Mouse (Mus musculus): ENCODE measurements at regions not wholly inside any gene's neighbourhood (a gene's known extent, or its start where the extent isn't known, plus 50 kb on each side); places are given as distances from the start of the nearest gene placed in this dataset.

DNA sequence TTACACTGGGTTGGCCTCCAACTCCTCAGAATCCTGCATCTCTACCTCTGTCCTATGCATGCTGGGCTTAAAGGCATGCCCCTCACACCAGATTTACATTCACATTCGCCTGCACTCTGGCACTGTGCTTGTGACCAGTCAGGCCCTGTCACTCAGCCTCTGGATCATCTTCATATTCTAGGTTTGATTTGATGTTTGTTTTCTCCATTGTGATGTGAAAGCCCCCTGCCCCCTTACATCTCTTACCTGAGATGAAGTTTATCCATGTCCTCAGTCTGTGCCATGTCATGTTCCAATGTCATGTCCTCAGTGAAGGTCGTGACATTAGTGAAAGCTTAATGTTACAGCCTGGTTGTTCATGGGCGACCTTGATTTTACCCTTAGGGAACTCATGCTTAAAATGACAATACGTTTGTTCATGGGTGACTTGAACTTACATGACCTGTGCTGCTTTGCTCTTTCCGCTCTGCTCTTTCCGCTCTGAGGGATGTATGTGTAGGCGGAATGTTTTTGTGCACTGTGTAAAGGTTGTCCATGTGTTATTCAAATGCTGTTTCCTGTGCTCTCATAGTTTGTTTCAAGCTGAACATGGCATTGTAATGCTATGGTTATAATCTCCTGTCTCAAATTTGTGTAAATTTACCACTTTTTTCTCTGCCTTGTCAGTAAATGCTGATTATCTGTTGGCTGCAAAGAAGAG lies 257.3 kb upstream of the Gm5148 start:
- no peak overlapping the region for H3K4me3 ChIP-seq (ENCODE audit: insufficient read depth, low read depth, low read length)
- H3K4me1 ChIP-seq (ENCODE audit: control insufficient read depth, insufficient read depth, low read length) = peaks cover 3% of the 10 kb centered on the region
- H3K27ac ChIP-seq (ENCODE audit: insufficient read depth, low read depth, low read length) = no peak overlapping the region
- WGBS = 82% methylated on average over 7 of the region's 7 CpGs
- no peak for TF ChIP-seq CTCF (IDR thresholded peaks at IDR 0.05; ENCODE audit: insufficient read depth, low read depth, low read length)
- no peak for TF ChIP-seq POLR2A (IDR thresholded peaks at IDR 0.05; ENCODE audit: insufficient read depth, low read depth, low read length)

GRCm38 (mm10) chr3:37979871-37980270 lies 255.6 kb upstream of the Gm5148 start:
- no peak for TF ChIP-seq CTCF (IDR thresholded peaks at IDR 0.05; ENCODE audit: insufficient read depth, low read depth, low read length)
- no peak for TF ChIP-seq POLR2A (IDR thresholded peaks at IDR 0.05; ENCODE audit: insufficient read depth, low read depth, low read length)
- Histone ChIP-seq H3K27ac (ENCODE audit: insufficient read depth, low read depth, low read length) (no peak overlapping the region), H3K4me1 (ENCODE audit: control insufficient read depth, insufficient read depth, low read length) (peaks cover 5% of the 10 kb centered on the region), H3K4me3 (ENCODE audit: insufficient read depth, low read depth, low read length) (no peak overlapping the region)
- WGBS = 70% methylated on average over 5 of the region's 5 CpGs

- 12% methylated on average over 6 of the region's 6 CpGs for WGBS
- H3K4me1 ChIP-seq (ENCODE audit: control insufficient read depth, insufficient read depth, low read length) = peaks cover 5% of the 10 kb centered on the region
- TF ChIP-seq POLR2A (IDR thresholded peaks at IDR 0.05; ENCODE audit: insufficient read depth, low read depth, low read length) (no peak), CTCF (IDR thresholded peaks at IDR 0.05; ENCODE audit: insufficient read depth, low read depth, low read length) (no peak)
These were observed 254.2 kb upstream of the Gm5148 start for GRCm38 (mm10) chr3:37978481-37978880.

DNA sequence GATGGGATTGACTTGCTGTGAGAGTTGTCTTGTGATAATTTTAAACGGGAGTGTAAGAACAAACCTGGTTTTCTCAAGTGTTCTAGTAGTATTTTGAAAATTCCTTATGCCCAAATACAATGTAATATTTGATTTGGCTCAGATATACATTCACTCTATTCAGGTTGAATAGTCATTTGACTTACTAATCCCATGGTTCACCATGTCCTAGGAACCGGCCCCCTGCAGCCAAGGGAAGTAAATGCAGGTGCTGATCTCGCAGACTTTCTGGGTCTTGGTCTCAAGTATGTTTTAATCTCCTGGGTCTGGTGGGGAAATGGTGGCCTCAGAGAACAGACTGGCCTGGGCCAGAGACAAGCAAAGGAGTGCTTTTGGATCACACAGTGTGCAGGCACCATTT lies 253.2 kb upstream of the Gm5148 start:
- Histone ChIP-seq H3K4me3 (ENCODE audit: insufficient read depth, low read depth, low read length) (no peak overlapping the region), H3K27ac (ENCODE audit: insufficient read depth, low read depth, low read length) (no peak overlapping the region), H3K4me1 (ENCODE audit: control insufficient read depth, insufficient read depth, low read length) (peaks cover 5% of the 10 kb centered on the region)
- TF ChIP-seq CTCF (IDR thresholded peaks at IDR 0.05; ENCODE audit: insufficient read depth, low read depth, low read length) (no peak), POLR2A (IDR thresholded peaks at IDR 0.05; ENCODE audit: insufficient read depth, low read depth, low read length) (no peak)
- 82% methylated on average over 3 of the region's 3 CpGs for WGBS

More at GRCm38 (mm10) chr3:37978481-37978880, 254.2 kb upstream of the Gm5148 start:
- Histone ChIP-seq H3K27ac (ENCODE audit: insufficient read depth, low read depth, low read length) (no peak overlapping the region), H3K4me3 (ENCODE audit: insufficient read depth, low read depth, low read length) (no peak overlapping the region)

DNA sequence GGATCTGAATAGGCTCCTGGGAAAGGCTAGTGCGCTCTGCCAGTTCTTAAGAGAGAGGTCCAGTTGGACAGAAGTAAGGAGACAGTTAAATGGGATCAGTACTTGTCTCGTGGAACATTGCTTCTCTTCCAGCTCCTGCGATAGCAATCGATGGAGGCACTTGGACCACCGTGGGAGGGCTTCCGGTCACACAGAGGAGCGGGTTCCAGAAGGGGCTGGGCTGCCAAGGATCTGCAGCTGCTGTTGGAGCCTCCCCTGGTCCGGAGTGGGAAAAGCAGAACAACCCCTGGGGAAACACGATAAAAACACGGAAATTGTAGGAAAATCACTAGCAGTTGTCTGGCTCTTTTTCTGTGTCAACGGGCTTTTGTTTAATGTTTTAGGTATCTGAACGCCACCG lies 252.3 kb upstream of the Gm5148 start:
- no peak overlapping the region for H3K4me3 ChIP-seq (ENCODE audit: insufficient read depth, low read depth, low read length)
- TF ChIP-seq CTCF (IDR thresholded peaks at IDR 0.05; ENCODE audit: insufficient read depth, low read depth, low read length) (no peak), POLR2A (IDR thresholded peaks at IDR 0.05; ENCODE audit: insufficient read depth, low read depth, low read length) (no peak)
- WGBS = 10% methylated on average over 13 of the region's 13 CpGs

GRCm38 (mm10) chr3:37975194-37975756 lies 251.0 kb upstream of the Gm5148 start:
- Histone ChIP-seq H3K27ac (ENCODE audit: insufficient read depth, low read depth, low read length) (no peak overlapping the region), H3K4me1 (ENCODE audit: control insufficient read depth, insufficient read depth, low read length) (peaks cover 5% of the 10 kb centered on the region), H3K4me3 (ENCODE audit: insufficient read depth, low read depth, low read length) (no peak overlapping the region)
- TF ChIP-seq CTCF (IDR thresholded peaks at IDR 0.05; ENCODE audit: insufficient read depth, low read depth, low read length) = no peak
- TF ChIP-seq POLR2A (IDR thresholded peaks at IDR 0.05; ENCODE audit: insufficient read depth, low read depth, low read length) = no peak
- WGBS = 59% methylated on average over 11 of the region's 11 CpGs

More for the DNA sequence above, 252.3 kb upstream of the Gm5148 start:
- Histone ChIP-seq H3K27ac (ENCODE audit: insufficient read depth, low read depth, low read length) (no peak overlapping the region), H3K4me1 (ENCODE audit: control insufficient read depth, insufficient read depth, low read length) (peaks cover 5% of the 10 kb centered on the region)

DNA sequence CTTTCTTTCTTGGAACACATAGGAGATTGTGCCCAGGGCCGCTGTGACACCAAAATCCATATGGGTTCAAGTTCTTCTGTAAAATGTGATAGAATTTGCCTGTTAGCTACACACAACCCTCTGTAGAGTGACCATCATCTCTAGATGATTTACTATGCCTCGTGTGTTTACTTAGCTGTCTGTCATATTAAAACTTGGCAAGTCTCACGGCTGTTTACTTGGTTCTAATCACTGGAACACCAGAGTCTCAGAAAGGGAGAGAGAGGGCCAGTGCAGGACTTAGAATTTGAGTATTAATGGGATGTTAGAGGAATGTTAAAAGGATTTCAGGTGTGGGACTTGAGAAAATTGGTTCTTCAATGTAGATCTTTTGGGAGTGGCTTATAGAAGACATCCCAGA lies 248.6 kb upstream of the Gm5148 start:
- peaks cover 3% of the 10 kb centered on the region for H3K4me1 ChIP-seq (ENCODE audit: control insufficient read depth, insufficient read depth, low read length)
- TF ChIP-seq POLR2A (IDR thresholded peaks at IDR 0.05; ENCODE audit: insufficient read depth, low read depth, low read length) (no peak), CTCF (IDR thresholded peaks at IDR 0.05; ENCODE audit: insufficient read depth, low read depth, low read length) (no peak)
- no peak overlapping the region for H3K27ac ChIP-seq (ENCODE audit: insufficient read depth, low read depth, low read length)
- no peak overlapping the region for H3K4me3 ChIP-seq (ENCODE audit: insufficient read depth, low read depth, low read length)
- WGBS = 89% methylated on average over 3 of the region's 3 CpGs

DNA sequence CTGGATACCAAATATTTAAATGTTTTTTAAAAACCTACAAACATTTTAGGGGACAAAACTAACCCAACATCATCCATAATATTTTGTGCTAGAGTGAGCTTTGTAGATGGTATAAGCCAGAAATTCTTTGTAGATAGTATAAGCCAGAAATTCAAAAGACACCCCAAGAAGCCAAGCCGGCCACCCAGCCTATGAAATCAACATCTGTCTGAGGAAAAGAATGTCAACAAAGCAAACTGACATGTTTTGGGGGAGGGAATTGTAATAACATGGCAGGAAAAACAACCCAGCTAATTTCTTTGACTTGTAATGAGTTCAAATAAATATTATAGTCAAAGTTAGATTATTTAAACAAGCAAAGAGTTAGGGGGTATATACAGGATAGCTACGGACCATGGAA lies 246.9 kb upstream of the Gm5148 start:
- WGBS = 76% methylated on average over 2 of the region's 2 CpGs
- H3K4me3 ChIP-seq (ENCODE audit: insufficient read depth, low read depth, low read length) = no peak overlapping the region
- H3K4me1 ChIP-seq (ENCODE audit: control insufficient read depth, insufficient read depth, low read length) = no peaks in the 10 kb centered on the region; the same call in 1 of the 2 replicates
- TF ChIP-seq CTCF (IDR thresholded peaks at IDR 0.05; ENCODE audit: insufficient read depth, low read depth, low read length) = no peak
- no peak for TF ChIP-seq POLR2A (IDR thresholded peaks at IDR 0.05; ENCODE audit: insufficient read depth, low read depth, low read length)
- H3K27ac ChIP-seq (ENCODE audit: insufficient read depth, low read depth, low read length) = no peak overlapping the region

GRCm38 (mm10) chr3:37968654-37969053 lies 244.4 kb upstream of the Gm5148 start:
- no peaks in the 10 kb centered on the region for H3K4me1 ChIP-seq (ENCODE audit: control insufficient read depth, insufficient read depth, low read length)
- TF ChIP-seq CTCF (IDR thresholded peaks at IDR 0.05; ENCODE audit: insufficient read depth, low read depth, low read length) (no peak), POLR2A (IDR thresholded peaks at IDR 0.05; ENCODE audit: insufficient read depth, low read depth, low read length) (no peak)
- H3K4me3 ChIP-seq (ENCODE audit: insufficient read depth, low read depth, low read length) = no peak overlapping the region
- no peak overlapping the region for H3K27ac ChIP-seq (ENCODE audit: insufficient read depth, low read depth, low read length)
